Mouse (Mus musculus): ENCODE measurements around the gene Pcsk2. TPM values are rescaled to one million over a fixed set of nuclear protein-coding genes. Genes with fewer than 3 reads are reported as not detected.

Pcsk2 gene
- polyA plus RNA-seq, 1 experiment from 2014 or later: 0.05 TPM

DNA sequence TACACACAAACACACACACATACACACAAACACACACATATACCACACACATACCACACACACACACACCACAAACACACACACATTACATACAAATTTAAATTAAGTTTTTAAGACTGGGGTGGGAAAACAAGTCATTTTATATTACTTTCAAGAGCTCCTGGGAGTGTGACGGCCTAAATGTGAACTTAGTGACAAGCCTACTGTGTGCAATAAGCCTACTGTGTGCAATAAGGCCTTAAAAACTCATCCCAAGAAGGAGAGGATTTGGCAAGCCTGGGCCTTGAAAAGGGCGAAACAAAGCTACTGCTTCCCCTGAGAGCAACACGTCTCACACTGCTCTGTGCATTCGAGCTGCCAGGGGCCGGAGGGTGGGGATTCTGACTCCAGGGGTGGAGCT is 286.8 kb downstream of the Pcsk2 start:
- H3K4me3 ChIP-seq (ENCODE audit: low read depth, low read length): no peak overlapping the region
- H3K4me2 ChIP-seq (ENCODE audit: low read depth, low read length): no peak overlapping the region
- WGBS (ENCODE audit: insufficient replicate concordance): 73% methylated on average over 5 of the region's 5 CpGs
- no peaks in the 10 kb centered on the region for H3K36me3 ChIP-seq (ENCODE audit: control insufficient read depth, insufficient read depth)
- ATAC-seq (ENCODE audit: low read depth): no peak
- no peak overlapping the region for H3K27ac ChIP-seq (ENCODE audit: low read length)
- no peak overlapping the region for H3K9ac ChIP-seq (ENCODE audit: low read depth, low read length)
- H3K9me3 ChIP-seq (replicated peaks; ENCODE audit: control insufficient read depth, low read length): no peaks in the 10 kb centered on the region
- peaks cover 3% of the 10 kb centered on the region for H3K4me1 ChIP-seq (ENCODE audit: control insufficient read depth, low read depth, low read length)
- H3K27me3 ChIP-seq (ENCODE audit: control insufficient read depth, insufficient read depth, low read depth, low read length): no peaks in the 10 kb centered on the region

DNA sequence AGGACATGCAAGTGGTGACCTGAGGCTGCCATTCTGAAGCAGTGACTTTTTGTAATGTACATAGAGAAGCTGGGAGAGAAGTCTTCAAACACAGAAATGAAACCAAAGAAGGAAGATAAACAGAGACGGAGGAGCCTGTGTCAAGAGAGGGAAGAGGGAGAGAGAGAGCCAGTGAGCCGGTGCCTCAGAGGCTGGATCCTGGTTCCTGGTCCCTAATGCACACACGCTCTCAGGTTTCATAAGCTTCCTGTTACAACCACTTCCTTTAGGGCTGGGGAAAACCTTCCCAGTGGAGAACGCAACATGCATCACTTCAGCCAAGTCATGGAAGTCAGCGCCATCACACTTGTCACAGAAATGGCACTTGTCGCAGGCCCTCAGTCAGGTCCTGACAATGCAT is 288.1 kb downstream of the Pcsk2 start:
- peaks cover 7% of the 10 kb centered on the region for H3K4me1 ChIP-seq (ENCODE audit: control insufficient read depth, low read depth, low read length)
- no peaks in the 10 kb centered on the region for H3K9me3 ChIP-seq (replicated peaks; ENCODE audit: control insufficient read depth, low read length)
- no peaks in the 10 kb centered on the region for H3K36me3 ChIP-seq (ENCODE audit: control insufficient read depth, insufficient read depth)
- no peaks in the 10 kb centered on the region for H3K27me3 ChIP-seq (ENCODE audit: control insufficient read depth, insufficient read depth, low read depth, low read length)
- no peak overlapping the region for H3K9ac ChIP-seq (ENCODE audit: low read depth, low read length)
- 36% methylated on average over 6 of the region's 6 CpGs for WGBS (ENCODE audit: insufficient replicate concordance)
- ATAC-seq (ENCODE audit: low read depth): no peak
- no peak overlapping the region for H3K4me2 ChIP-seq (ENCODE audit: low read depth, low read length)
- H3K4me3 ChIP-seq (ENCODE audit: low read depth, low read length): no peak overlapping the region
- no peak overlapping the region for H3K27ac ChIP-seq (ENCODE audit: low read length)

DNA sequence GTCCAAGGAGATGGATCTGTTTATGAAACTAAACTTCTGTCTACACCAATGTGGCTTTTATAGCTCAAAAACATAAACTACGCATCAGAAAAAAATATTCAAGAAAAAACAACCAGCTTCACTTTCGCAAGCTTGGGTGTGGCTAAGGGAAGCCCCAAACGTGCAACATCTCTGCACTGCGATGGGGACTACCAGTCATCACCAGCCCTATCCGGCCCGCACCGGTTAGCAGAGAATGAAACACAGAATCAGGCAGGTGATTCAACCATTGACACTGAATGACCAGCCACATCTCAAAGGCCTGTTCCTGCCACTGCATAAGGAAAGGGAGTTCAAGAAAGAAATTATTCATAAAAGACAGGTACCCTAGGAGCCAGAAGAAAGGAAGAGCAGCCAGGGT is 289.9 kb downstream of the Pcsk2 start:
- Histone ChIP-seq H3K4me1 (ENCODE audit: control insufficient read depth, low read depth, low read length) (peaks cover 7% of the 10 kb centered on the region), H3K9ac (ENCODE audit: low read depth, low read length) (no peak overlapping the region), H3K4me2 (ENCODE audit: low read depth, low read length) (no peak overlapping the region), H3K4me3 (ENCODE audit: low read depth, low read length) (no peak overlapping the region), H3K9me3 (replicated peaks; ENCODE audit: control insufficient read depth, low read length) (no peaks in the 10 kb centered on the region), H3K36me3 (ENCODE audit: control insufficient read depth, insufficient read depth) (no peaks in the 10 kb centered on the region), H3K27ac (ENCODE audit: low read length) (no peak overlapping the region), H3K27me3 (ENCODE audit: control insufficient read depth, insufficient read depth, low read depth, low read length) (no peaks in the 10 kb centered on the region)
- no peak for ATAC-seq (ENCODE audit: low read depth)
- 74% methylated on average over 7 of the region's 7 CpGs for WGBS (ENCODE audit: insufficient replicate concordance)

DNA sequence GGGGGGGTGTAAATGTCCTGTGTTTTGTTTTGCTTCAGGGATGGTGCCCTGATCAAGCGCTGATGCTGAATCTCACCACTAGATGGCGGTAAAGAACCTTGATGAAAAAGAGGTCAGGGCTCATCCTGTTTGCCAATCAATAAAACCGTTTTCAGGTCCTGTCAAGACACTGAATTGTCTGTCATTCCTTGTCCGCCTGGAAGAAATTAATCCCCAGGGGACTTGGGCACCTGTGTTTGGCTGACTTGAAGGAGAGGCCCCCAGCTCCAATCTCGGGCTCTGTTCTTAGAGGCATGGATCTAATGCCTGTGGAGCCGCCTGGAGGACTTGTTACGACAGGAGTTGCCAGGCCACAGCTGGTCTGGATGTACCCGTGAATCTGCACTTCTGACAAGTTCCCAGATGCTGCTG is 291.3 kb downstream of the Pcsk2 start:
- Histone ChIP-seq H3K27me3 (ENCODE audit: control insufficient read depth, insufficient read depth, low read depth, low read length) (no peaks in the 10 kb centered on the region), H3K27ac (ENCODE audit: low read length) (no peak overlapping the region), H3K4me3 (ENCODE audit: low read depth, low read length) (peak overlapping the region; percentile 31; the same call in 1 of the 2 replicates), H3K4me1 (ENCODE audit: control insufficient read depth, low read depth, low read length) (peaks cover 7% of the 10 kb centered on the region), H3K9ac (ENCODE audit: low read depth, low read length) (no peak overlapping the region), H3K4me2 (ENCODE audit: low read depth, low read length) (peak overlapping the region; percentile 50), H3K9me3 (replicated peaks; ENCODE audit: control insufficient read depth, low read length) (no peaks in the 10 kb centered on the region), H3K36me3 (ENCODE audit: control insufficient read depth, insufficient read depth) (no peaks in the 10 kb centered on the region)
- WGBS (ENCODE audit: insufficient replicate concordance): 3% methylated on average over 8 of the region's 8 CpGs
- no peak for ATAC-seq (ENCODE audit: low read depth)

DNA sequence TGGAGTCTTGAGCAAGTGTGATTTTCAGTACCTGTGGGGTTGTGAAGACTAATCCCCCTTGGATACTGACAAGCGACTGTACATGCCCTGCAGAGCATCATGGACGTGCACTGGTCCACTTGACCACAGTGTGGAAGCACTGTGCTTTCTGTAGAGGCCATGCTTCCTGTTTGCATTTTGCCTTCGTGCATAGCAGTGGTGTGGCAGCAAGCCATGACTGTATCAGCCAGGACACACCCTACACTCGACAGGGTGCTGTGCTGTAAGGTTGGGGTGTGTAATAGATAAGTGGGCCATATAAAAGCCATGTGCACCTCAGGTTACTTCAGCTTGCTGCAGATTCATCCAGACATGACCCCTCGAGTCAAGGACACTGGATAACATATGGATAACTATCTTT is 292.7 kb downstream of the Pcsk2 start:
- 20% methylated on average over 5 of the region's 5 CpGs for WGBS (ENCODE audit: insufficient replicate concordance)
- no peak overlapping the region for H3K4me3 ChIP-seq (ENCODE audit: low read depth, low read length)

DNA sequence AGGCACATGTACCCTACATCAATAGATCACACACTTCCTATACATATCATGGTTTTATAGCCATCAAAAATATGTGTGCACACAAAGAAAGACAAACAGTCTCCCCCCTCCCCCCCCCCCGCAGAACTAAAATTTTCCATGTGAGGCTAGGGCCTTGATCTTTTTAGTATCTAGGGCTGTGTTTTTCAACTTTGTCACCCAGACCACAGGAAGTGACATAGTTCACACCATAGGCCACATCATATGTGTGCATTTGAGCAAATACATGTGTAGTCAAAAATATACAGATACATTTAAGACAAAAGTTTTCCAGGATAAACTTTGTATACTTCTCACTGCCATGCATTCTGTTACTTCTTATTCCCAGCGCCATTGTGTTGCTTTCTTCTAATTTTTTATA is 293.5 kb downstream of the Pcsk2 start:
- WGBS (ENCODE audit: insufficient replicate concordance): 64% methylated on average over 2 of the region's 2 CpGs
- Histone ChIP-seq H3K4me2 (ENCODE audit: low read depth, low read length) (no peak overlapping the region), H3K36me3 (ENCODE audit: control insufficient read depth, insufficient read depth) (no peaks in the 10 kb centered on the region), H3K9me3 (replicated peaks; ENCODE audit: control insufficient read depth, low read length) (no peaks in the 10 kb centered on the region), H3K4me3 (ENCODE audit: low read depth, low read length) (no peak overlapping the region), H3K27me3 (ENCODE audit: control insufficient read depth, insufficient read depth, low read depth, low read length) (no peaks in the 10 kb centered on the region), H3K27ac (ENCODE audit: low read length) (no peak overlapping the region), H3K4me1 (ENCODE audit: control insufficient read depth, low read depth, low read length) (peaks cover 7% of the 10 kb centered on the region), H3K9ac (ENCODE audit: low read depth, low read length) (no peak overlapping the region)
- ATAC-seq (ENCODE audit: low read depth): no peak

More for the DNA sequence above, 292.7 kb downstream of the Pcsk2 start:
- no peaks in the 10 kb centered on the region for H3K27me3 ChIP-seq (ENCODE audit: control insufficient read depth, insufficient read depth, low read depth, low read length)
- H3K27ac ChIP-seq (ENCODE audit: low read length): no peak overlapping the region
- no peak overlapping the region for H3K9ac ChIP-seq (ENCODE audit: low read depth, low read length)
- no peak overlapping the region for H3K4me2 ChIP-seq (ENCODE audit: low read depth, low read length)
- no peaks in the 10 kb centered on the region for H3K36me3 ChIP-seq (ENCODE audit: control insufficient read depth, insufficient read depth)
- ATAC-seq (ENCODE audit: low read depth): peak; percentile 67
- no peaks in the 10 kb centered on the region for H3K9me3 ChIP-seq (replicated peaks; ENCODE audit: control insufficient read depth, low read length)
- H3K4me1 ChIP-seq (ENCODE audit: control insufficient read depth, low read depth, low read length): peaks cover 7% of the 10 kb centered on the region

DNA sequence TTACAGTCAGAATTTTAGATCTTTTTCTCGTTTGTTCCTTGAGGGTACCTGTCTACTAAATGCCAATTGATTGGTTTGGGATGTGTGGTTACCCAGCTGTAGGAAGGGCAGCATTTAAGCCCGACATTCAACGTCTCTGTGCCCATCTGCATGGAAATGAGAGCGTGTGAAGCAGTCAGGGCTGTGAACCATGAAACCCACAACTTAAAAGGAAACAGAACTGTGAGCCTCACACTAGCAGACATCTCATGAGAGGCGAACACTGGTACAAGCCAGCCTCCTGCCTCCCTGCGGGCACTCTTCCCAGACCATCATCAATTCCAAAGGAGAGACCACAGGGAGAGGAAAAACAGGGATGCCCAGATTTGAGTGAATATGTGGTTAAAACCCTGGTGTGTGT is 294.9 kb downstream of the Pcsk2 start:
- 56% methylated on average over 6 of the region's 6 CpGs for WGBS (ENCODE audit: insufficient replicate concordance)

DNA sequence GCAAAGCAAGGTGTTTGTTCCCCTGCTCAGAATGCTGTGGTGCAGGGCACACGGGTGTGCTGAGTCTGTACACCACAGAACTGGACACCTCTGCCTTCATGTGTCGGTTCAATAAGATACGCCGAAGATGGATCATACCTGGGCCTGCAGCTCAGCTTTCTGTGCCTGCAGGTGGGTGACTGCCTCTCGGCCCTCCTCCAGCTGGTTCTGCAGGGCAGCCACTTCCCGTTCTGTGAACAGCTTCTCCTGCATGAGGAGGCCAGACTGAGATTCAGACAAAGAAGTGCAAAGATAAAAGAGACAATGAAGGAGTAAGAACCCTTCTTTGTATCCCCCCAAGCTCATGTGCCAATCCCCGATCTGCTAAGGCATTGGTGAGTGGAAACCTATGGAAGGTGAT is 295.6 kb downstream of the Pcsk2 start:
- Histone ChIP-seq H3K27ac (ENCODE audit: low read length) (no peak overlapping the region), H3K36me3 (ENCODE audit: control insufficient read depth, insufficient read depth) (no peaks in the 10 kb centered on the region), H3K4me1 (ENCODE audit: control insufficient read depth, low read depth, low read length) (peaks cover 7% of the 10 kb centered on the region), H3K27me3 (ENCODE audit: control insufficient read depth, insufficient read depth, low read depth, low read length) (no peaks in the 10 kb centered on the region), H3K9me3 (replicated peaks; ENCODE audit: control insufficient read depth, low read length) (no peaks in the 10 kb centered on the region), H3K4me3 (ENCODE audit: low read depth, low read length) (no peak overlapping the region), H3K9ac (ENCODE audit: low read depth, low read length) (no peak overlapping the region), H3K4me2 (ENCODE audit: low read depth, low read length) (no peak overlapping the region)
- WGBS (ENCODE audit: insufficient replicate concordance): 58% methylated on average over 7 of the region's 7 CpGs
- ATAC-seq (ENCODE audit: low read depth): no peak

More for the DNA sequence above, 294.9 kb downstream of the Pcsk2 start:
- Histone ChIP-seq H3K4me2 (ENCODE audit: low read depth, low read length) (no peak overlapping the region), H3K4me1 (ENCODE audit: control insufficient read depth, low read depth, low read length) (peaks cover 7% of the 10 kb centered on the region), H3K27ac (ENCODE audit: low read length) (no peak overlapping the region), H3K27me3 (ENCODE audit: control insufficient read depth, insufficient read depth, low read depth, low read length) (no peaks in the 10 kb centered on the region), H3K9me3 (replicated peaks; ENCODE audit: control insufficient read depth, low read length) (no peaks in the 10 kb centered on the region), H3K36me3 (ENCODE audit: control insufficient read depth, insufficient read depth) (no peaks in the 10 kb centered on the region), H3K9ac (ENCODE audit: low read depth, low read length) (no peak overlapping the region), H3K4me3 (ENCODE audit: low read depth, low read length) (no peak overlapping the region)
- no peak for ATAC-seq (ENCODE audit: low read depth)

DNA sequence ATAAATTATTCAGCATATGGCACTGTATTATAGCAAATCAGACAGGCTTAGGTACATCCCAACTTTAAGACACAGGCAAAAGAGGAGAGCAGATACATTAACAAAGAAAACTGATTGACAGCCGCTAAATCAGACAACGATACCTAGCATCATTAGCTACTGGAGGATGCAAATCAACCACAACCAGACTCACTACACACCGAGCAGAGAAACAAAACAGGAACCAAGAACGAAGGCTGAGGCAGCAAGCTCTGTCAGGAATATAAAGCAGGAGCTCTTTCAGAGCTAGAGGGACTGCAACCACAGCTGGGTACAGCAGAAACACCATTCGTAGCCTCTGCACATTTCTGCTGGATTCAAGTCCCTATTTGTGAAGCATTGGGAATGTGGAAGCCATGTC is 298.8 kb downstream of the Pcsk2 start:
- Histone ChIP-seq H3K4me1 (ENCODE audit: control insufficient read depth, low read depth, low read length) (no peaks in the 10 kb centered on the region; the same call in 1 of the 2 replicates), H3K4me2 (ENCODE audit: low read depth, low read length) (no peak overlapping the region), H3K9ac (ENCODE audit: low read depth, low read length) (no peak overlapping the region), H3K36me3 (ENCODE audit: control insufficient read depth, insufficient read depth) (no peaks in the 10 kb centered on the region), H3K27me3 (ENCODE audit: control insufficient read depth, insufficient read depth, low read depth, low read length) (no peaks in the 10 kb centered on the region), H3K9me3 (replicated peaks; ENCODE audit: control insufficient read depth, low read length) (no peaks in the 10 kb centered on the region), H3K27ac (ENCODE audit: low read length) (no peak overlapping the region), H3K4me3 (ENCODE audit: low read depth, low read length) (no peak overlapping the region)
- ATAC-seq (ENCODE audit: low read depth): no peak
- WGBS (ENCODE audit: insufficient replicate concordance): 52% methylated on average over 5 of the region's 5 CpGs

Data from liver, embryonic 16.5 days (tissue).